Mouse (Mus musculus) 3T3-L1 (cell line): ENCODE measurements at regions not wholly inside any gene's neighbourhood (a gene's known extent, or its start where the extent isn't known, plus 50 kb on each side); places are given as distances from the start of the nearest gene placed in this dataset.
"Not testable (repeated sequence)": the region's sequence is repeated elsewhere in the genome, so short reads cannot be mapped to it uniquely, and the experiment has no call there.

Source experiments
- DNase-seq: peaks from one replicate; pipeline ENCODE4 v3.0.0-alpha.2; 2015; ENCODE audit warnings: low read depth, low spot score

- DNase-seq, result peak; percentile 47
Measured at GRCm38 (mm10) chr5:3247333-3247732, 94.0 kb upstream of the Cdk6 start.

- DNase-seq, result no peak
Measured at GRCm38 (mm10) chr5:3250273-3250672, 91.0 kb upstream of the Cdk6 start.

GRCm38 (mm10) chr5:3260289-3260688 lies 81.0 kb upstream of the Cdk6 start:
- no peak for DNase-seq

GRCm38 (mm10) chr5:3264988-3265738 lies 76.1 kb upstream of the Cdk6 start:
- DNase-seq, result not testable (repeated sequence)

GRCm38 (mm10) chr5:3267021-3267420 lies 74.3 kb upstream of the Cdk6 start:
- no peak for DNase-seq

- peak; percentile 27 for DNase-seq
Measured at GRCm38 (mm10) chr5:3269760-3270159, 71.5 kb upstream of the Cdk6 start.

- not testable (repeated sequence) for DNase-seq
Measured at GRCm38 (mm10) chr5:3273140-3273539, 68.1 kb upstream of the Cdk6 start.

GRCm38 (mm10) chr5:3277241-3277640 lies 64.0 kb upstream of the Cdk6 start:
- DNase-seq, result not testable (repeated sequence)

GRCm38 (mm10) chr5:3278956-3279355 lies 62.3 kb upstream of the Cdk6 start:
- not testable (repeated sequence) for DNase-seq

- DNase-seq, result not testable (repeated sequence)
Measured at GRCm38 (mm10) chr5:3281911-3282506, 59.3 kb upstream of the Cdk6 start.

- DNase-seq, result no peak
Measured at GRCm38 (mm10) chr5:3283083-3283482, 58.2 kb upstream of the Cdk6 start.

- not testable (repeated sequence) for DNase-seq
Measured at GRCm38 (mm10) chr5:3284335-3284734, 57.0 kb upstream of the Cdk6 start.

- peak; percentile 38 for DNase-seq
Measured at GRCm38 (mm10) chr5:3289991-3290417, 51.3 kb upstream of the Cdk6 start.
